Mouse (Mus musculus) 3134 (cell line): ENCODE results near the gene Xkr8.
"Not testable (repeated sequence)": the region's sequence is repeated elsewhere in the genome, so short reads cannot be mapped to it uniquely, and the experiment has no call there.

Source experiments
- DNase-seq: peaks from one replicate; pipeline ENCODE4 v3.0.0-alpha.2; 2011; ENCODE audit warnings: low spot score; ENCODE audit not compliant: insufficient read length; ENCODE audit errors: extremely low read depth

Xkr8 gene

GRCm38 (mm10) chr4:132741491-132741890 lies 9.1 kb upstream of the Xkr8 start:
- no peak for DNase-seq

DNA sequence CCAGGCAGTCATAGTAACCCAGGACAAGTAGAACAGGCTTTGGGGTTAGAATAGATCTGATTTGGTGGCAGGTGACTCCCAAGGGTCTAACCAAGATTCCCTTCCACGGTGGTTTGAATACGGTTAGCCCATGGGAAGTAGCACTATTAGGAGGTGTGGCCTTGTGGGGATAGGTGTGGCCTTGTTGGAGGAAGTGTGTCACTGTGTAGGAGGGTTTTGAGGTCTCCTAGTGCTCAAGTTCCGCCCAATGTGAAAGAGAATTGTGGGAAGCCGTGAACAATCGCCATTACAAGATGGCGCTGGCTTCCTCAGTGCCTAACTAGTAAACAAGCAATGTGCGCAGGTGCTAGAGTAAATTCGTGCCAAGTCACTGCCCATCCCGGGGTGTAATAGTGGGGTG lies 4.8 kb upstream of the Xkr8 start:
- not testable (repeated sequence) for DNase-seq

DNA sequence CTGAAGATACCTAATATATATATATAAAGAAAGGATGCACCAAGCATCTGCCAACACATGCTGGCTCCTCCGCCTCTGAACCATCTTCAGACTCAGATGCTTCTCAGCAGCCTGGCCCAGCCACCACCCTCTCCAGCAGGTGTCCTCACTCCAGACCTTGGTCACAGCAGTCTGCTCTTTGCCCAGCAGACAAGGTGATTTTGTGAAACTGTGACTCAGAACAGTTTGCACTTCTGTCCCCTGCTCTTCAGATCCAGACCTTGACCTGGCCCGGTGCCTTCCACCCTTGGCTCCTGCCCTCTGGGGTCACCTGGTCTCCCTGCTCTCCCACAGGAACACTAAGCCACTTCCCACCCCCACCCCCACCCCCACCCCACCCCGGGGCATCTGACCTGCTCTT lies 3.5 kb upstream of the Xkr8 start:
- DNase-seq, result no peak

DNA sequence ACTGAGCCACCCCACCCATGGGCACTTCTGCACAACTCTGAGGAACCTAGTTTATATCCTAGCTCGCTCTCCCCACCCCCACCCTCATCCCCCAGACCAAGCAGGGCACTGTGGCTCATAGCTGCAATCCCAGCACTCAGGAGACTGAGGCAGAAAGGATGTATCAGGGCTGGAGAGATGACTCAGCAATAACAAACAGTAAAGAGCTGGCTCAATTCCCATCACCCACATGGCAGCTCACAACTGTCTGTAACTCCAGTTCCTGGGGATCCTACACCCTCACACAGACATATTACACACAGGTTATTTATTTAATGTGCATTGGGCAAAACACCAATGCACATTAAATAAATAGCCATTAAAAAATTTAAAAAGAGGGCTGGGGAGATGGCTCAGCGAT lies 3.0 kb upstream of the Xkr8 start:
- DNase-seq, result no peak

- DNase-seq, result no peak
These were observed 2.4 kb upstream of the Xkr8 start for GRCm38 (mm10) chr4:132734766-132735165.

- DNase-seq, result no peak
These were observed 875 bp upstream of the Xkr8 start for GRCm38 (mm10) chr4:132733071-132733770.

DNA sequence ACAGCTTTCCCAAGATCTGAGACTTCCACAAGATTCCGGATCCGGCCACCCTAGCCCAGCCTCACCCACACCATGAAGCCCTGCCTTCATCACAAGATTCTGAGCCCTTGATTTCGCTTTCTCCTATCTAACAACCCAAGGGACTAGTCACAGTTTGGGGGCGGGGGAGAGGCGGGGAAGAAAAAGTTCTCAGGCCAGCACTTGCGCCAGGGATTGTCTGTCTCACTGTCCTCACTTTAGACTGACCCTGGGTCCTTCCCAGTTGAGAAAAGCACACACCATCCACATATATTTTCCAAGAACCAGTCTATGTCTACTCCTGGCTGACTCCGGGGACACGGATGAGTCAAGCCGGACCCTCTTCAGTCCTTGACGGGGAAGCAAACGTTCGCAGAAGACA lies 730 bp downstream of the Xkr8 start:
- no peak for DNase-seq

DNA sequence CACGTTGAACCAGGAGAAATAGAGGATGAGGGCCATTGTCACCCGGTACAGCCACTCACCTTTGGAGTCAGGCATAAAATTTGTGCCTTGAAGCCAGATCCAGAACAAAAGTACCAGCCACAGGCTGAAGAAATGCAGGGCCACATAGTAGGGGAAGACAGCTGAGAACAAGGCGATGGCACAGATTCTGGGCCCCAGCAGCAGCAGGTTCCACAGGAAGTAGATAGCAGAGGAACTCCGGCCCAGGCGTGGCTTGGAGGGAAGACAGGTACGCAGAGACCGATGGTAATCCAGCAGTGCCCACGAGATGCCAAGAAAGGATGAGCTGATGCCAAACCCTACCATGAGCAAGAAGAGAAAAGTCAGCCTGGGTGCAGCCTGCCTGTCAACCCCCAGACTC lies 4.1 kb downstream of the Xkr8 start:
- no peak for DNase-seq

GRCm38 (mm10) chr4:132718251-132718650 lies 14.1 kb downstream of the Xkr8 start:
- DNase-seq, result no peak

- DNase-seq, result no peak
These were observed 19.2 kb downstream of the Xkr8 start for GRCm38 (mm10) chr4:132713181-132713580.

GRCm38 (mm10) chr4:132706885-132707284 lies 25.5 kb downstream of the Xkr8 start:
- no peak for DNase-seq

DNA sequence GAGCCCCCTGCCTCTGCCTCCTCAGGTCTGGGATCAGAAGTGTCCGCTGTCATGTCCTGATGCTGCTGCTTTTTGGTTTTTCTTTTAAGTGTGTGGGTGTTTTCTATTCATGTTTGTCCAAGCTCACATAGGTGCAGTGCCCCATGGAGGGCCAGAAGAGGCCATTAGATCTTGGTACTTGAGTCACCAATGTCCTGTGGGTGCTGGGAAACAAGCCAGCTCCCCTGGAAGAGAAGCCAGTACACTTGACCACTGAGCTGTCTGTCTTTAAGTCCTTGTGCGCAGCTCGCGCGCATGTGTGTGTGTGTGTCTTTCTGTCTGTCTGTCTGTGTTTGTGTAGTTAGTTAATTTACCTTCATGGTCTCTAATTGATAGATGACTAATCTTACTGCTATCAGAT lies 30.3 kb downstream of the Xkr8 start:
- DNase-seq, result no peak

DNA sequence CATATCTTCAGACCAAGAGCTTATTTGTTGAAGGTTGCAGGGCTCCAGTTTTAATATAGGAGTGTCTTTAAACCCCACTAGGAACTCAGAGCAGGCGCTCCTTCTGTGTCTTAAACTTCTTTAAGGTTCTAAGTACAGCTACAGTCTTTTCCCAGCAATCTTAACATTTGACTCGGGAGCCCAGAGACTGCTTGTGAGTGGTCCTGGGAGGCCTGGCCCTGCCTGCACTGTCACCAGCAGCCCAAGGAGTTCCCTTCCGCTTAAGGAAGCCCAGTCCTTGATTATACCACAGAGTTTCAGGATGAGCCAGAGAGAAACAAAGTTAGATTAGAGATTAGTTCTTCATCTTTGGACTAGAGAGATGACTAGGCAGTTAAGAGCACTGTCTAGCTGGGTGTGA lies 39.0 kb downstream of the Xkr8 start:
- DNase-seq, result no peak

DNA sequence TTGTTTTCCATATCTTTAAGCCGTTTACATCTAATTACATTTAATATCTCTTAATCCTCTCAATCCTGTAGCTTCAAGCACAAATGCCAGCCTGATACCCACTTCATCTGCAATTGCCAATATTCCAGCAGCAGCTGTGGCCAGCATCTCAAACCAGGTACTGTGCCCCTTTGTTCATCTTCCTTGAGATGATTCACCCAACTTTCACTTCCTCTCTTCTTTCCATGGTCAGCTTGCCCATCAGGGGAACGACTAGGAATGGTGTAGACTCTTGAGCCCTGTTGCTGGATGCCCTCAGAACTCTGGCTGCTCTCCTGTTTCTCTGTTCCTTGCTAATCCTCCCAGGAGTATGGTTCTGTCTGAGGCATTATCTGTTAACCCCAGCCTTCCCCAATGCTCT lies 42.7 kb downstream of the Xkr8 start:
- DNase-seq, result no peak

DNA sequence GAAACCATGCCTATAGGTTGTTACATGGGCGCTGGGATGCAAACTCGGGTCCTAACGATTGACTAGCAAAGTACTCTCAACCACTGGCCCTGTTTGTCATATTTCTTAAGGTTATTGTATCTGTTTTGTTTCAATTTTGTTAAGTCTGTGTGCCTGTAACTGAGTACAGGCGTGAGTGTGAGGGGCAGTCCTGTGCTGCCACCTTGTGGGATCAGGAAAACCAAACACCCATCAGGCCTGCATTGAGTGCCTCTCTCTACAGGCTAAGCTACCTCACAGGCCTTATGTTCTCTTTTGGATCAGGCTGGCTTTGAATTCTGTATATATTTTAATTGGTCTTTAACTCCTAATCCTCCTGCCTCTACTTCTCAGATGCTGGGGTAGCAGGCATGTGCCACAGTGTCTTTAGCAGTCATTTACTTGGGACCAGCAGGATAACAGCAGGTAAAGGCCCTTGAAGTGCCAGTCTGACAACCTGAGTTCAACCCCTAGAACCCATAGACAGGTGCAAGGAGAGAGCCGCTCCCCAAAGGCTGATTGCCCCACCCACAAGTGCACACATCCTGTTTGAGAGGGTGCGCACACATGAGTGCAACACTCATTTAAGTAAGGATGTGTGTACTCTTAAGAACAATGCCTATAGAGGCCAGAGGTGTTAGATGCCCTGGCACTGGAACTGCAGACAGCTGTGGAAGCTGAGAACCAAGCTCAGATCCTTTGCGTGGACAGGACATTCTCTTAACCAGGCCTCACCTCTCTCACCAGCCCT lies 55.4 kb downstream of the Xkr8 start:
- no peak for DNase-seq
